Mouse (Mus musculus) MEL-GATA-1-ER (cell line): ENCODE measurements around the gene Ehd1.
"Not testable (repeated sequence)": the region's sequence is repeated elsewhere in the genome, so short reads cannot be mapped to it uniquely, and the experiment has no call there.

Experiments used
- DNase-seq: peaks from one replicate; pipeline ENCODE4 v3.0.0-alpha.2; 2012; ENCODE audit warnings: low read depth; ENCODE audit errors: extremely low read depth

Gene Ehd1

DNA sequence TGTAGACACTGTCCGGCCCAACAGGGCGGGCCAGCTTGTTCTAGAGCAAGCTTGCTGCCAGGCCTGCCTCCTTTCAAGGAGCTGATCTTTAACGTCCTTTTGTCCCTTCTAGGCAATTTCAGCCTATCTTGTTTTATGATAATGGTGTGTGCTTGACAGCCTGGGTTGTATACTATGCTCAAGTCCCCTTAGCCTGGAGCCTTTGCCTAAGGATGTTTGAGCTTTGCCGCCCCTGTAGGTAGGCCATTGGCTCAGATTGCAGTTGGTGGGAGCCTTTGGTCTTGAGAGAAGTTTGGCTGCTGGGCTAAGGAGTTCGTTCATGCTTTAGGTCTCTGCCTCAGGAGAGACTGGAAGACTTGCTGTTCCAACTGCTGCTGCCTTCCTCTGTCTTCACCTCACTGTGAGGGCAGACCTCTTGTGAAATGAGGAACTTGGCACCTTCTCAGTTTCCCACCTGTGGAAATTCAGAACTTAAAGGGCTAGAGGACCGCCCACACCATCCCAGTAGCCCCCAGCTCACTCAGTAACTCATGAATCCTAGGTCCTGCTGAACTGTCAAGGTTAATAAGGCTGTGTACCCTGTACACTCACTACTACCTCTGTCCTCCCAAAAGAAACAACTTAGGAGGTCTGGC lies 2.0 kb downstream of the Ehd1 start:
- no peak for DNase-seq

DNA sequence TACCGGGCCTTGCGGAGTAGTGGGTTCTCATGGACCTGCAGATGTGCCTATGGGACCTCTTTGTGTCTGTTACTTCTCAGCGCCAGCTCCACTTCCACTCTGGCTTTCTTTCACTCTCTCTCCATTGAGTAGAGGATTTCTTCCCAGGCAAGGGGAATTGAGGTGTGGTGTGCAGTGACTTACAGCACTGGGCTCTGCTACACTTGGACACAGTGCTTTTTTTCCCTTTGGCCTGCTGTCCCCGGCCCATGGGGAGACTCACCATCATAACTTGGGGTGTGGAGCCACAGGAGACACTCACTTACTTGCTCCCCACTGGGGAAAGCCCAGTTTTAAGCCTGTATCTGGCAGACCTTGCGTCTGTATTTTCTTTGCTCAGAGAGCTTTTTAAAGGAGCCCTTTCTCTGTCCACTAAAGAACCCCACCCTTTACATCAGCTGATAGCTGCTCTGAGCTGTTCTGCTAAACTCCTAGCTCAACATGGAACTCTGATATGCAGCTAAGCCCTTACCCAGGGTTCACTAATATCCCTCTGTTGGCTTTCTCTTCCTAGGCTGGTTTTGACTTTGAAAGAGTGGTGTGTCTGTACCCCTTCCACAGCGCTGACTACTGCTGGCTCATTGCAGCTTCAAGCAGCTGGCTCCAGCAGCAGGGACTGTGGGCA lies 3.1 kb downstream of the Ehd1 start:
- no peak for DNase-seq

DNA sequence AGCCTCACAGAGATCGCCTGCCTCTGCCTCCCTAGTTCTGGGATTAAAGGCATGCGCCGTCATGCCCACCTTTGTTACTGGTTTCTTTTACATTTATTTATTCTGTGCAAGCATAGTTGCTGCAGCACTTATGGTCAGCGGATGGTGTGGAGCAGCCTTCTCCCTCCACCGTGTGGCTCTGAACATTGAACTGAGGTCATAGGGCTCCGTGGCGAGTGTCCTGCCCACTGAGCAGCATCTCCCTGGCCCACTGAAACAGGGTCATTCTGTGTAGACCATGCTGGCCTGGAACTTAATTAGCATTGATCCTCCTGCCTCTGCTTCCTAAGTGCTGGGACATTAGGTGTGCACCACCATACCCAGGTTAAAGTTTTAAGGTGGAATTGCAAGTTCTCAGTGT lies 4.0 kb downstream of the Ehd1 start:
- no peak for DNase-seq

DNA sequence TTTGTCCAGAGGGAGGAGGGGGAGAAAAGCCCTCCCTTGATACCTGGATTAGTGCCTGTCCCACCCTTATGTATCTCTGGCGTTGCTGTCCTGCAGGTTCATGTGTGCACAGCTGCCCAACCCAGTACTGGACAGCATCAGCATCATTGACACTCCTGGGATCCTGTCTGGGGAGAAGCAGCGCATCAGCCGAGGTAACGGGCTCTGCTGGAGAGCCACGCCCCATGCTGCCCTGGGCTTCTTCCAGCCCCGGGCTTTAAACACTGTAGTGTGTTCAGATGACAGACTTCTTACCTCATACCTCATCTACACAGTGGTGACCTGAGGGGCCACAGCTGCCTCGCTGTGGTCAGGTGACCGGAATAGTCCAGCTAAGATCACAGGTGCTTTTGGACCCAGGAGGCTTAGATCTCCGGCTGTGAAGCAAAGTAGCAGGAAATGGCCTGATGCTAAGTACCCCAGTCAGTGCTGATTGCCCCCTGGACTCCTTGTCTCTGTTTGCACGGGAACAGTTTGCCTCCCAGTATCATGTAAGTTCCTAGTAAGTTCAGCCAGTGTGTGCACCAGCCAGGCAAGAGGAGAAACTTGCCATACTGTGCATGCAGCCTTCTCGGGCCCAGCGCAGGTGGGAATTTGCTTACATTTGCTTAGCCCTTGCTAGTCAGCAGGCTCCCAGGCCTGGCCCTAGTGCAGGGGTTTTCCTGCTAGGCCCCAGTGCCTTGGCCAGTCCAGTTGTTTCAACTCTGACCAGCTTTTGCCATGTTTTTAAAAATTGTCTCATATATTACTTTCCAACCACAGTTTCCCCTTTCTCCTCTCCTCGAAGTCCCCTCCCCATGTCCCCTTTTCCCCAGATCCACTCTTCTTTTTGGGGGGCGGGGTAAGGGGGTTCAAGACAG lies 4.8 kb downstream of the Ehd1 start:
- DNase-seq: no peak

DNA sequence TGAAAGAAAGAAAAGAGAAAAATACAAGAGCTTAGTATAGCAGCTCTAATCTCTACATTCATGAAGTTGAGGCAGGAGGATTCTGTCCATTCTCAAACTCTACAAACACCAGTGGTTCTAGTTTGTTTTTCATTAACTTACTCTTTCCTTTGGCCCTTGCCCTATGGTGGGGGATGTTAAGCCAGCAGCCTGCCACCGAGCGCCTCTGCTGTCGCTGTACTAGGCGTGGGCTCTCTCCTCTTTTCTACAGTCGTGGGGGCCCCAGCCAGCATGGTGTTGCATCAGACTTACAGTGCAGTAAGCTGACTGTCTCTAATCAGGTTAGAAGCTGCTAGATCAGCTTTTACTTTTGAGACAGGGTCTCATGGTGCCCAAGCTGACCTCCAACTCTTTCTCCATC lies 6.5 kb downstream of the Ehd1 start:
- no peak for DNase-seq

DNA sequence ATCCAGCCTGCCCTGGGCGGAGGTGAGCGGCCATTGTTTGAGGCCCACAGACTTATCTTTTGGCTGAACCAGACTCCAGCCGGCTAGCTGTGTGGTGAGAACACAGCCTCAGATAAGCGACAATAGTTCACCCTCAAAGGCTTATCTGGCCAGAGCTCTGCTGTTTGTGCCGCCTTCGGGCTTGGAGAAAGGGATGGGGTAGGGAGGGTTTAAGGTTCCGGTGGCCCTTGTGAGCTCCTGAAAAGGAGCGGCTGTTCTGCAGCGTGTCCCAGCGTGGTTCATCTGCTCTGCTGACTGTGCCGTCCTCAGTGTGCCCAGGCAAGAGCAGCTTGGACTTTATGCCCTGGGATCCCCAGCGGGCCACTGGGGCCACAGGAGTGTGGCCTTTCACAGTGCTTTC lies 8.0 kb downstream of the Ehd1 start:
- DNase-seq: peak; percentile 87

DNA sequence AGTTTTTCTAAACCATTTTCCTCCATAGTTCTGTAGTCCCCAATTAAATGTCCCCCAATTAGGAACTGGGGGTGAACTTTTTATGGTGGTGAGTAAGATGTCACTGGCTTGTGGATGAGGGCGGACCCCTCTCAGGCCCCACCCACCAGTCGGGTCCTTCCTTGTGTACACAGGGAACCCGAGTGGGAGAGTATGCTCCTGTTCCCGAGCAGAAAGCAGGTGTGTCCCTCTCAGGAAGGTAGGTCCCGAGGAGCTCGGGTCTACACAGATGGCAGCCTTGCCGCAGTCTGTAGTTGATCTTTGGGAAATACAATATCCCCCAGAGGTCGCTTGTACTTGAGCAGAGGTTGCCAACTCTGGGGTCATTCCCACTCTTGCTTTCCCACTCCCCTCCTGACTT lies 8.7 kb downstream of the Ehd1 start:
- no peak for DNase-seq

DNA sequence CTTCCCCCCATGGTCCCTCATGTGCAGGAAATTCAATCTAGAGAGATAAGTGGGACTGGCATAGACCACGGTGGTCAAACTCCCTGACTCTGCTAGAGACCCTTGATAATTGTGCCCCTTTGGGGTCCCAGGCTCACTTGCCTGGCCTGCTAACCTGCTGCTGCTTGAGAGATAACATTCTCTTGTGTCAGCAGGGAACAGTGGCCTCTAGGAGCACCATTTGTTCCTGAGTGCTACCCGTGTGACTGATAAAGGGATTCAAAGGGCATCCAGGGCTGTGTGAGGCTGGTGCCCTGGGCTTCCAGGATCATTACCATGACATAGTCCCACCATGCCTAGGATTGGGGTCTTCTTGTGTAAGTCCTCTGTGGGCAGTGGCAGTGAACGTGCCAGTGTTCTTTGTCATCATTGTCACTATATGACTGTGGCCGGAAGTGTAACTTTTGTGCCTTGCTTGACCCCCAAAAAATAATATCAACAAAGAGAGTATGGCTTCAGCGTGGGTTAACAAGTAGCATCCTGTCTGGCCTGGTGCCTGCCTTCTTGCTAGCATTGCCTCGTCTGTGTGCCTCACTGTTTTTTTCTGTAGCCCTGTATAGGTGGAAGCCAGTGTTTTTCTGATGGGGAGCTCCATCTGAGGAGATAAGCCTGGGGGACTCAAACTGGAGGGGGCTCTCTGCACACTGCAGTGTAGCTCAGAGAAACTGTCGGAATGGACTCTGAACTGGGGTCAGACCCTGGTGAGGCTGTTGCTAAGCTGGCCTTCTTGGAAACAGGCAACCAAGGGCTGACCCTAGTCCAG lies 9.3 kb downstream of the Ehd1 start:
- DNase-seq: no peak

DNA sequence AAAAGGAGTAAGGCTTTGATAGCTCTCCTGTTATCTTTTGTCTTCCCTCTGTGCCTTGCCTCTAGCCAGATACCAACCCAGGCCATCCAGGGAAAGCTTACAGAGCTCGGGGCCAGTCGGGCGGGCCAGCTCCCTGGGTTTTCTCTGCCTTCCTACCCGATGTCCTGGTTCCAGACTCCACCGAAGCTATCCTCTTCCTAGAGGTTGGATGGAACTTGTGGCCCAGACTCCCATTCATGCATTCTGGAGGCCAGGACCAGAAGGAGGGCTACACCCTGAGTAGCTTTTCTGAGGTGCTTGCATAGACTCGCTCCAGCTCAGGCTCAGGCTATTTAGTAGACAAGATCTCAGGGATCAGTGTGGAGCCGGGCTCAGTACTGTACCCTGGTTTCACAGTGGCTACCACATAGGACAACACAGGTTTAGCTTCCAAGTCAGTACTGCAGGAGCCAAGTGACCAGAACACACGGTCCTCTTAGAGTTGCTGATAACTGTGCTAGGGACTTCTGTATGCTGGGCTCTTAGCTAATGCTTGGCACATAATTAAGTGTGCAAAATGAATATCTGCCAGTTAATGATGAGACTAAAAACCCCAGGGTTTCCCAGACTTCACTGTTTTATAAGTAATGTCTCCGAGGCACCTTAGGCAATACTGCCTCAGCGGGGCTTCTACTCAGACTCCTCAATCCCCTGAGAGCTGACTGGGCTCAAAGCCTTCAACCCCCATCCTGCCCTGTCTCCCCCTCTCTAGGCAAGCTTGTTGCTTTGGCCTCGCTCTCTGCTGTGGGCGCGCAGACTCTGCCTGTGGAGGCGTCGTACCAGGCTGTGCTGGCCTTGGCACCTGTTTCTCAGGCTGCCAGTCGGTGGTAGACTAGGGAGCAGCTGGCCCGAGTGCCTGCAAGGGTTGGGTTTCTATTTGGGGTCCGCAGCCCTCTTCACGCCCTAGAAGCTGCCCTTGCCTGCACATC lies 10.2 kb downstream of the Ehd1 start:
- no peak for DNase-seq

DNA sequence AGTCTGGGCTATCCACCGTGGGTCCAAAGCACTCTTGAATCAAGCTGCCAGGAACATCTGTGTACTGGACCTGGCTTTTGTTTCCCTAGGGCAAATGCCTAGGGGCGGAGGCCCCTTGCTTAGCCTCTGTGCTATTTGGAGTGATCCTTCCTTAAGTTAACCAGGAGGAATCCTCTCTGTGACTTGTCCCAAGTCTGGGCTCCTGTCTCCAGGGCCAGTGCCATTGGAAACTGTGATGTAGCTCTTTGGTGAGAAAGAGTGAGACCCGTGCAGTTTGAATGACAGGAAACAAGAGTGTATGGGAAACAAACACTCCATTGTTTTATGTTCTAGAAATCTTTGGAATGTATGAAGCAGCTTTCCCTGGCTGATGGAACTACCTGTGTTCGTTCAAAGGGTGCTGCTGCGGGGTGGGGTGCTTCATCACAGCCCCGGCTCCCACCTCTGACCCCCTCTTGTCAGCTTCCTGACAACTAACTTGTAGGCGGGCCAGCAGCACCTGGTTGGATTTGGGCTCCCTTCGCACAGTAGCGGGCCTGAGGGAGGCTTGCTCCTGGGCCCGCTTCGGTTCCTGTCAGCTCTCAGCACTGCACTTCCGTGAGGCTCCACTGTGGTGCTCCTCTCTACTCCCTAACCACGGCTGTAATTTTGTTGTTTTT lies 11.8 kb downstream of the Ehd1 start:
- no peak for DNase-seq

DNA sequence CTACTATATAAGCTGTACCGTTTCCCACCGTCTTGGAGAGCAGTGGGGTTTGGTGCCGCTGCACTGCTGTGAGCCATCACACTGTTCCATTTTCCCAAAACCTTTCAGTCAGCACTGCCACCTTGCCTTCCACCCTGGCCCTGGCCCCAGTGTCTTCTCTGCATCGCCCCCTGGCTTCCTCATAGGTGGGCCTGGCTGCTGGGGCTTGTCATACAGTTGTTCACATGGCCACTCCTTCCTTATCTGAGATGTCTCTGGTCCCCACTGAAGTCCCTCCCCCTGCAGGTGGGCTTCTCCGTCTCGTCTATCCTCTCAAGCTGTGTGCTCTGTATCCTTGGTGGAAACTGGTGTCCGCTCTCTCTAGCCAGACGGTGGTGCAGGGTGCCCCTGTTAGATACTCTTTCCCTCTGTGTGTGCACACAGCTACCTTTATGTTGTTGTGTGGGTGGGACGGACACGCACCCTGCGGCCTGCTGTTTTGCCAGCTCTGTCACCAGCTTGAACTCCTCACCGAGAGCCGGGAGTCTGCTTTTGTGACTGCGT lies 13.2 kb downstream of the Ehd1 start:
- DNase-seq: no peak

DNA sequence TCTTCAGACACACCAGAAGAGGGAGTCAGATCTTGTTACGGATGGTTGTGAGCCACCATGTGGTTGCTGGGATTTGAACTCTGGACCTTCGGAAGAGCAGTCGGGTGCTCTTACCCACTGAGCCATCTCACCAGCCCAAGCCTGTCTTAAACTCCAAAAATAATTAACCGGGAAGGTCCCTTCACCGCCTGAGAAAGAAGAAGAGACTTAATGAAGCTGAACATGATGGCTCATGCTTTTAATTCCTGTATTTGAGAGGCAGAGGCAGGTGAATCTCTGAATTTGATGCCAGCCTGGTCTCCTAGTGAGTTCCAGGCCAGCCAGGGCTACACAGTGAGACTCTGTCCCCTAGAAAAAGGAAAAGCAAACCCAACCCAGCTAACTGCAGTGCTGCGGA lies 14.2 kb downstream of the Ehd1 start:
- DNase-seq: not testable (repeated sequence)

DNA sequence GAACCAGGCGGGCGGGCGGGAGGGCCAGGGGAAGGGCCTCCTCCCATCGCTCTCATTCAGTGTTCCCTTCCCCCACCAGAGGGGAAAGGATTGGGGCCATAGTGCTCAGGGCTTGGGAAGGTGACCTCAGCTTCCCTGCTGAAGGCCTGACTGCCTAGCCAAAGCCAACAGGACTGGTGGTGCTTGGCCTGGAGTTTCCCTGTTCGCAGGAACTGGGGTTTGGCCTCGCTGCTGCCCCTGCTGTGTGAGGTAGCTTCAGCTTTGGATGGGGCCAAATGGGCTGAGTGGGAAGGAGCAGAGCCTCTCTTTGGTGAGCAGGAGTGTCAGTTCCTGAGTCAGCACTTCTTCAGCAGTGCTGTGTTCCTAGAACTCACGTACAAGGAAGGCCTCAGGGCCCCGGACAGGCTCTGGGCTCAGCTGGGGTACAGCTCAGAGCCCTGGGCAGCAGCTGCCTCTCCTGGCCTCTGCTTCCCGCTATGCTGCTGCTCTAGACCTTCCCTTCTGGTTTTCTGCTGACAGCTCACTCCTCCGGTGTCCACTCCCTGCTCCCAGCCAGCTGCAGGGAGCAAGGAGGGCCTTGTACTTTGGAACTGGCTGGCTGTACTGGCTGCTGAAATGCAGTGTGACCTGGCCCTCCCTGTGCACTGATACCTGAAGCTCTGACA lies 14.7 kb downstream of the Ehd1 start:
- DNase-seq: no peak

DNA sequence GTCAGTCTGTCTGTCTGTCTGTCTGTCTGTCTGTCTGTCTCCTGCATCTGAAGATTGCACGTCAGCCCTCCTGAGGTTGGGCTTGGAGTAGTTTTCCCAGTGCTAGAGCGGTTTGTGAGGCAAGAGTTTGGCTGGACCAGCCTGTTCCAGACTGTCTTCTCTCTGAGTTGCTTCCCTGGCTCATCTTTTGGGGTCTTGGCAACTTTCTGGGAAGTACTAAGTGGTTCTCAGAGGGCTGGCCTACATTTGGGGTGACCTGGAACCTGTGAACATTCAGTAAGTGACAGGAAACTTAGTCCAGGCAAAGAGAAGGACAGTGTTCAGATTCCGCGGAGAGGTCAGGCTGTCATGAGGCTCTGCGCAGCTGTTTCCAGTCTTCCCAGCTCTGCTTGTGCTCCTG lies 15.7 kb downstream of the Ehd1 start:
- DNase-seq: no peak

DNA sequence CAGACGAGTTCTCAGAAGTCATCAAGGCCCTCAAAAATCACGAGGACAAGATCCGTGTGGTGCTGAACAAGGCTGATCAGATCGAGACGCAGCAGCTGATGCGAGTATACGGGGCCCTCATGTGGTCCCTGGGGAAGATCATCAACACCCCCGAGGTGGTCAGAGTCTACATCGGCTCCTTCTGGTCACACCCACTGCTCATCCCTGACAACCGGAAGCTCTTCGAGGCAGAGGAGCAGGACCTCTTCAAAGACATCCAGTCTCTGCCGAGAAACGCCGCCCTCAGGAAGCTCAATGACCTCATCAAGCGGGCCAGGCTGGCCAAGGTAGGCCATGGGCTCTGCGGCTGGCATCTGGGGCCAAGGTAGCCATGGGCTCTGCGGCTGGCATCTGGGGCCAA lies 17.8 kb downstream of the Ehd1 start:
- no peak for DNase-seq

DNA sequence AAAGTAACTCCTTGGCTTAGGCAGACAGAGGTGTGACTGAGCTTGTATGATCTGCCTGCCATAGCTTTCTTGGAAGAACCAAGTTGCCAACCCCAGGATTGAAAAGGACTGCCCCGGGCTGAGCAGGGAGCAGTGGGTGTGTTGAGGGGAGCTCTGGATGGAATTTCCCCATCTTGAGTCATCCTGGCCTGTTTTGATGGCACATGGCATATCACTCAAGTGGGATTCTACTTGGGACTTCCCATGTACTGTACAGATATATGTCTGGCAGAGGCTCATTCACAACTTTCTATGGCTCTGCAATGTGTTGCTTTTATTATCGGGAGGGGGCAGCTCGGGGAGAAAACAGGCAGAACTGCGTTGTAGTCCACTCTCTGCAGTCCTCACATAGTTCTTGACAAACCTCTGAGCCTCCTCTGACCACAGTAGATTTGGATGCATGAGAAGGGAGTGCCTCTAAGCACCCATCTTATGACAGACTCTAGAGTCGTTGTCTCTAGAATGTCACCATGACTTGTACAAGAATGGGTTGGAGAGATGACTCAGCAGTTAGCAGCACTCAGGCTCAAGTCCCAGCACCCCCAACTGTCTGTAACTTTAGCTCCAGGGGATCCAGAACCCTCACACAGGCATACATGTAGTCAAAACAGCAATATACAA lies 20.2 kb downstream of the Ehd1 start:
- no peak for DNase-seq

DNA sequence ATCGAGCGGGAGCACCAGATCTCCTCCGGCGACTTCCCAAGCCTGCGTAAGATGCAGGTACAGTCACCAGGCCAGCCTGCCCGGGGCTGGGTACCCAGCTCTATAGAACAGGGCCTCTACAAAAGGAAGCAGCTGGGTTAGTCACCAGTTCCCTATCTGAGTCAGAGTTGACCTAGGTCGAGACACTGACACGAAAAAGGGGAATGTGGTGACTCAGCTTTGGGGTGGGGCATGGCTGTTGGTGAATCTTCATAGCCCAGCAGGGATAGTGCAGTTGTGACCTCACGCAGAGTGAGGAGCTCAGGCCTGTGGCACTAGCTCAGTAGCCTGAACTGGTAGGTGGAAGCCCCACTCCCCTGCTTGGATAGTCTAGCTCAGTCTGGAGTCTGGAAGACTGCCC lies 21.1 kb downstream of the Ehd1 start:
- peak; percentile 81 for DNase-seq

DNA sequence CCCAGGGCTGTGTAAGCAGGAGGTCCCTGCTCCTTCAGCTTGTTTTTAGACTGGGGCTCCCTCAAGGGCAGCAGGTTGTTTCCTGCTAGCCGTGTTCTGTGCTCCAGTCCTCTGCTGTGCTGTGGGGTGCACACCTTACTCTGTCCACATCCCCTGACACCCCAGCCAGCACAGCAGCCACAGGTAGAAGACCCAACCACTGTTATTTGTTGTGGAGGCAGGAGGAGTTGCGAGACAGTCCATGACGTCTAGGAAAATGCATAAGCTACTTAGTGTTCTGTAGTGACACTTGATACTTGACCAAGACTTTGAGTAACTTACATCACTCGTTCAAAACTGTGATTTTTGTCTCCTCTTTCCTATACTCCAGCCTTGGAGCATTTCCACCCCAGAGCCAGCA lies 22.5 kb downstream of the Ehd1 start:
- DNase-seq: no peak
